Mouse (Mus musculus): ENCODE data around the gene Gm44805. TPM values are rescaled to one million over a fixed set of nuclear protein-coding genes. Genes with fewer than 3 reads are reported as not detected.

The Gm44805 gene
- polyA plus RNA-seq, 1 experiment, result not detected

DNA sequence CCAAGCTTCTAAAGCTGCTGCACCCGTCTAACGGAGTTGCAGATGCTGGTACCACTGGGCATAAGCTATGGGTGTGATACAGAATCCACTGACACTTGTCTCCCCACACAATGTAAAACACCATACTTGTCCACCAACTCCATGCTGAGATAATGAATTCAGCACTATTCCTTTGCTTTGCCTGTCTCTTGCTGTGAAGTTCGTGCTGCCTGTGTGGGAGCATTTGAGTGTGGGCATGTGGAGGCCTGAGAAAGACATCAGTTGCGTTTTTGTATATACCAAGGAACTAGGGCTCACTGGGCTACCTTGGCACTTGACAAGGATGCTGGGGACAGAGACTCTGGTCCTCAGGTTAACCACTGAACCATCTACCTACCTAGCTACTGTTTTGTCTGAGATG is 40.0 kb downstream of the Gm44805 start:
- Histone ChIP-seq H3K4me1 (ENCODE audit: control insufficient read depth, insufficient read depth, low read length) (no peaks in the 10 kb centered on the region), H3K4me3 (replicated peaks; ENCODE audit: control insufficient read depth, low read depth, low read length) (no peak overlapping the region), H3K27ac (ENCODE audit: control insufficient read depth, insufficient read depth, low read depth, low read length, poor library complexity) (no peak overlapping the region)
- no peak for TF ChIP-seq POLR2A (IDR thresholded peaks at IDR 0.05; ENCODE audit: borderline replicate concordance, control insufficient read depth, low read depth, low read length)
- 88% methylated on average over 4 of the region's 4 CpGs for WGBS

- no peak for TF ChIP-seq POLR2A (IDR thresholded peaks at IDR 0.05; ENCODE audit: borderline replicate concordance, control insufficient read depth, low read depth, low read length)
- no peak for TF ChIP-seq CTCF (IDR thresholded peaks at IDR 0.05; ENCODE audit: control insufficient read depth, insufficient read depth, low read length)
- H3K4me3 ChIP-seq (replicated peaks; ENCODE audit: control insufficient read depth, low read depth, low read length), result no peak overlapping the region
- no peak overlapping the region for H3K27ac ChIP-seq (ENCODE audit: control insufficient read depth, insufficient read depth, low read depth, low read length, poor library complexity)
- 83% methylated on average over 11 of the region's 11 CpGs for WGBS
- peaks cover 1% of the 10 kb centered on the region; the same call in 1 of the 2 replicates for H3K4me1 ChIP-seq (ENCODE audit: control insufficient read depth, insufficient read depth, low read length)
These were observed 46.0 kb downstream of the Gm44805 start for GRCm38 (mm10) chr7:19635074-19635827.

- WGBS, result 95% methylated on average over 2 of the region's 2 CpGs
- no peak overlapping the region for H3K4me3 ChIP-seq (replicated peaks; ENCODE audit: control insufficient read depth, low read depth, low read length)
- no peak overlapping the region for H3K27ac ChIP-seq (ENCODE audit: control insufficient read depth, insufficient read depth, low read depth, low read length, poor library complexity)
- TF ChIP-seq CTCF (IDR thresholded peaks at IDR 0.05; ENCODE audit: control insufficient read depth, insufficient read depth, low read length) (no peak), POLR2A (IDR thresholded peaks at IDR 0.05; ENCODE audit: borderline replicate concordance, control insufficient read depth, low read depth, low read length) (no peak)
- H3K4me1 ChIP-seq (ENCODE audit: control insufficient read depth, insufficient read depth, low read length), result peaks cover 3% of the 10 kb centered on the region; the same call in 1 of the 2 replicates
These were observed 46.6 kb downstream of the Gm44805 start for GRCm38 (mm10) chr7:19634591-19634990.

GRCm38 (mm10) chr7:19633855-19634254 is 47.4 kb downstream of the Gm44805 start:
- 86% methylated on average over 15 of the region's 15 CpGs for WGBS
- TF ChIP-seq CTCF (IDR thresholded peaks at IDR 0.05; ENCODE audit: control insufficient read depth, insufficient read depth, low read length), result no peak
- TF ChIP-seq POLR2A (IDR thresholded peaks at IDR 0.05; ENCODE audit: borderline replicate concordance, control insufficient read depth, low read depth, low read length), result no peak
- no peak overlapping the region for H3K4me3 ChIP-seq (replicated peaks; ENCODE audit: control insufficient read depth, low read depth, low read length)
- no peak overlapping the region; the same call in 1 of the 2 replicates for H3K27ac ChIP-seq (ENCODE audit: control insufficient read depth, insufficient read depth, low read depth, low read length, poor library complexity)
- H3K4me1 ChIP-seq (ENCODE audit: control insufficient read depth, insufficient read depth, low read length), result peaks cover 3% of the 10 kb centered on the region; the same call in 1 of the 2 replicates

- TF ChIP-seq POLR2A (IDR thresholded peaks at IDR 0.05; ENCODE audit: borderline replicate concordance, control insufficient read depth, low read depth, low read length), result no peak
- no peak for TF ChIP-seq CTCF (IDR thresholded peaks at IDR 0.05; ENCODE audit: control insufficient read depth, insufficient read depth, low read length)
- H3K4me1 ChIP-seq (ENCODE audit: control insufficient read depth, insufficient read depth, low read length), result peaks cover 3% of the 10 kb centered on the region; the same call in 1 of the 2 replicates
- 91% methylated on average over 17 of the region's 17 CpGs for WGBS
- no peak overlapping the region for H3K27ac ChIP-seq (ENCODE audit: control insufficient read depth, insufficient read depth, low read depth, low read length, poor library complexity)
- H3K4me3 ChIP-seq (replicated peaks; ENCODE audit: control insufficient read depth, low read depth, low read length), result no peak overlapping the region
These were observed 48.0 kb downstream of the Gm44805 start for GRCm38 (mm10) chr7:19633197-19633596.

GRCm38 (mm10) chr7:19632720-19633119 is 48.5 kb downstream of the Gm44805 start:
- Histone ChIP-seq H3K27ac (ENCODE audit: control insufficient read depth, insufficient read depth, low read depth, low read length, poor library complexity) (no peak overlapping the region), H3K4me1 (ENCODE audit: control insufficient read depth, insufficient read depth, low read length) (peaks cover 3% of the 10 kb centered on the region; the same call in 1 of the 2 replicates), H3K4me3 (replicated peaks; ENCODE audit: control insufficient read depth, low read depth, low read length) (no peak overlapping the region)
- TF ChIP-seq POLR2A (IDR thresholded peaks at IDR 0.05; ENCODE audit: borderline replicate concordance, control insufficient read depth, low read depth, low read length) (no peak), CTCF (IDR thresholded peaks at IDR 0.05; ENCODE audit: control insufficient read depth, insufficient read depth, low read length) (no peak)

GRCm38 (mm10) chr7:19632275-19632674 is 48.9 kb downstream of the Gm44805 start:
- Histone ChIP-seq H3K4me1 (ENCODE audit: control insufficient read depth, insufficient read depth, low read length) (peaks cover 3% of the 10 kb centered on the region; the same call in 1 of the 2 replicates), H3K4me3 (replicated peaks; ENCODE audit: control insufficient read depth, low read depth, low read length) (no peak overlapping the region), H3K27ac (ENCODE audit: control insufficient read depth, insufficient read depth, low read depth, low read length, poor library complexity) (no peak overlapping the region)
- no peak for TF ChIP-seq CTCF (IDR thresholded peaks at IDR 0.05; ENCODE audit: control insufficient read depth, insufficient read depth, low read length)
- TF ChIP-seq POLR2A (IDR thresholded peaks at IDR 0.05; ENCODE audit: borderline replicate concordance, control insufficient read depth, low read depth, low read length), result no peak

- TF ChIP-seq POLR2A (IDR thresholded peaks at IDR 0.05; ENCODE audit: borderline replicate concordance, control insufficient read depth, low read depth, low read length) (no peak; the same call in 1 of the 2 replicates), CTCF (IDR thresholded peaks at IDR 0.05; ENCODE audit: control insufficient read depth, insufficient read depth, low read length) (no peak)
- under 1% methylated on average over 35 of the region's 41 CpGs for WGBS
- Histone ChIP-seq H3K27ac (ENCODE audit: control insufficient read depth, insufficient read depth, low read depth, low read length, poor library complexity) (peak within 1 kb of the TSS; percentile 97), H3K4me1 (ENCODE audit: control insufficient read depth, insufficient read depth, low read length) (peaks cover 3% of the 10 kb centered on the region; the same call in 1 of the 2 replicates), H3K4me3 (replicated peaks; ENCODE audit: control insufficient read depth, low read depth, low read length) (peak within 1 kb of the TSS; percentile 85)
These were observed 51.9 kb downstream of the Gm44805 start, which contains the start of gene Relb for GRCm38 (mm10) chr7:19629361-19629734. Gene Relb (minus strand): TSS chr7:19629438.

Data from bone marrow, adult 2 months (tissue).